Comparison of ENCODE assay signal across 16 mouse cellular contexts in genomic region chr3:52740466-52741026, GRCm38 (mm10).
DNase-seq lines count a peak whose midpoint lies in the region; ATAC-seq and TF ChIP-seq lines count a peak whose summit lies in the region.
"Had no signal": no experiment of that assay in that cellular context is flagged by ENCODE, and none has a peak within 500 bp of the region (broad histone marks: within the 10 kb centered on the region; RNA-seq: fewer than 3 reads in every experiment).

No protein-coding gene starts in this region.

- DNase-seq in cerebellum, postnatal 14 days = peak; percentile 32 to 47
- no peak for DNase-seq in cerebellum, adult 2 months
- peak; percentile 41 for DNase-seq in retina, postnatal 1 day
- DNase-seq in gastrocnemius, postnatal 4 days (ENCODE audit: low spot score in 2 of 2) = no peak
- no peak for DNase-seq in adrenal gland, postnatal 10 days
- DNase-seq: adrenal gland, adult 2 months; heart, adult 18-20 months; layer of hippocampus, postnatal 36 days; lung, adult 18-20 months; right cerebral cortex, postnatal 4 days had no signal

- no peak for TF ChIP-seq CTCF in cerebellum, adult 2 months (IDR thresholded peaks at IDR 0.05; ENCODE audit: borderline replicate concordance, insufficient read depth, low read depth, low read length)

- ATAC-seq in neural tube, embryonic 13.5 days (ENCODE audit: low read depth) = 0 out of 2 replicates have a peak, but pooled peaks have one; percentile 11
- ATAC-seq in neural tube, embryonic 15.5 days (ENCODE audit: low FRiP score) = no peak
- peak; percentile 52 for ATAC-seq in hindbrain, embryonic 12.5 days (ENCODE audit: low FRiP score)
- ATAC-seq: inflammation-experienced regulatory T-cells, adult 6 months had no signal

- H3K9me3 ChIP-seq in neural tube, embryonic 13.5 days = no peaks in the 10 kb centered on the region
- H3K9me3 ChIP-seq in neural tube, embryonic 15.5 days (replicated peaks) = no peaks in the 10 kb centered on the region
- no peaks in the 10 kb centered on the region for H3K9me3 ChIP-seq in hindbrain, embryonic 12.5 days (replicated peaks)
- H3K9me3 ChIP-seq: limb, embryonic 12.5 days had no signal

- H3K27me3 ChIP-seq in cerebellum, adult 2 months (ENCODE audit: control insufficient read depth, insufficient read depth, low read length) = no peaks in the 10 kb centered on the region
- 0 out of 2 replicates have a peak, but pooled peaks cover under 1% of the 10 kb centered on the region for H3K27me3 ChIP-seq in neural tube, embryonic 13.5 days
- no peaks in the 10 kb centered on the region for H3K27me3 ChIP-seq in neural tube, embryonic 15.5 days (replicated peaks)
- H3K27me3 ChIP-seq in hindbrain, embryonic 12.5 days = no peaks in the 10 kb centered on the region
- H3K27me3 ChIP-seq: limb, embryonic 12.5 days had no signal

- H3K4me3 ChIP-seq in cerebellum, adult 2 months (replicated peaks; ENCODE audit: insufficient read depth, low read depth, low read length) = no peak overlapping the region
- no peak overlapping the region for H3K4me3 ChIP-seq in neural tube, embryonic 13.5 days
- H3K4me3 ChIP-seq in neural tube, embryonic 15.5 days (replicated peaks) = no peak overlapping the region
- no peak overlapping the region for H3K4me3 ChIP-seq in hindbrain, embryonic 12.5 days
- H3K4me3 ChIP-seq: limb, embryonic 12.5 days had no signal

- H3K36me3 ChIP-seq in neural tube, embryonic 13.5 days = no peaks in the 10 kb centered on the region
- H3K36me3 ChIP-seq in neural tube, embryonic 15.5 days = no peaks in the 10 kb centered on the region
- H3K36me3 ChIP-seq in hindbrain, embryonic 12.5 days = no peaks in the 10 kb centered on the region
- H3K36me3 ChIP-seq: limb, embryonic 12.5 days had no signal

- peaks cover 6% of the 10 kb centered on the region; the same call in 1 of the 2 replicates for H3K4me1 ChIP-seq in cerebellum, adult 2 months (ENCODE audit: control insufficient read depth, insufficient read depth, low read length)
- 0 out of 2 replicates have a peak, but pooled peaks cover 8% of the 10 kb centered on the region for H3K4me1 ChIP-seq in neural tube, embryonic 13.5 days (replicated peaks)
- H3K4me1 ChIP-seq in neural tube, embryonic 15.5 days = no peaks in the 10 kb centered on the region
- peaks cover 9% of the 10 kb centered on the region for H3K4me1 ChIP-seq in hindbrain, embryonic 12.5 days

- no peak for TF ChIP-seq POLR2A in cerebellum, adult 2 months (IDR thresholded peaks at IDR 0.05; ENCODE audit: borderline replicate concordance, insufficient read depth, low read length)

- 43% methylated on average over 9 of the region's 9 CpGs for WGBS in cerebellum, adult 2 months
- WGBS in neural tube, embryonic 13.5 days = 51% methylated on average over 9 of the region's 9 CpGs
- WGBS in neural tube, embryonic 15.5 days = 44% methylated on average over 9 of the region's 9 CpGs
- WGBS in hindbrain, embryonic 12.5 days = 61% methylated on average over 9 of the region's 9 CpGs

- no peak overlapping the region for H3K9ac ChIP-seq in neural tube, embryonic 13.5 days
- no peak overlapping the region for H3K9ac ChIP-seq in neural tube, embryonic 15.5 days (replicated peaks)
- no peak overlapping the region for H3K9ac ChIP-seq in hindbrain, embryonic 12.5 days
- H3K9ac ChIP-seq: limb, embryonic 12.5 days had no signal

- no peak overlapping the region for H3K27ac ChIP-seq in cerebellum, adult 2 months (ENCODE audit: insufficient read depth, low read length)
- no peak overlapping the region for H3K27ac ChIP-seq in neural tube, embryonic 13.5 days (replicated peaks)
- H3K27ac ChIP-seq in neural tube, embryonic 15.5 days (replicated peaks) = no peak overlapping the region
- H3K27ac ChIP-seq in hindbrain, embryonic 12.5 days = no peak overlapping the region
- H3K27ac ChIP-seq: limb, embryonic 12.5 days; stomach, postnatal 0 days had no signal

- no peak overlapping the region for H3K4me2 ChIP-seq in neural tube, embryonic 13.5 days
- no peak overlapping the region for H3K4me2 ChIP-seq in neural tube, embryonic 15.5 days
- H3K4me2 ChIP-seq in hindbrain, embryonic 12.5 days (replicated peaks) = no peak overlapping the region
- H3K4me2 ChIP-seq: limb, embryonic 12.5 days had no signal

Comparison
In these comparisons a context has a peak if more than half of its experiments do, and no peak if none do; other contexts are left out.
1. DNase-seq: peak in cerebellum, postnatal 14 days (2 of 2) and retina, postnatal 1 day (single experiment); none in cerebellum, adult 2 months (0 of 2), gastrocnemius, postnatal 4 days (0 of 2) and adrenal gland, postnatal 10 days (single experiment).